Mouse (Mus musculus) E14TG2a.4 (cell line): Measurements from ENCODE around the gene Dynlt1c.
"Not testable (repeated sequence)": the region's sequence is repeated elsewhere in the genome, so short reads cannot be mapped to it uniquely, and the experiment has no call there.

Experiments used
- CTCF ChIP-seq: conservative IDR thresholded peaks from 2 replicates; pipeline ENCODE4 v1.5.1; 2014; ENCODE audit warnings: low read length
- NANOG ChIP-seq: IDR thresholded peaks from 2 replicates; pipeline ENCODE4 v1.6.1; 2014; ENCODE audit warnings: borderline replicate concordance, low read length, mixed read lengths
- POU5F1 ChIP-seq: IDR thresholded peaks from 2 replicates; pipeline ENCODE4 v1.6.1; 2014; ENCODE audit warnings: low read length, borderline replicate concordance

DNA sequence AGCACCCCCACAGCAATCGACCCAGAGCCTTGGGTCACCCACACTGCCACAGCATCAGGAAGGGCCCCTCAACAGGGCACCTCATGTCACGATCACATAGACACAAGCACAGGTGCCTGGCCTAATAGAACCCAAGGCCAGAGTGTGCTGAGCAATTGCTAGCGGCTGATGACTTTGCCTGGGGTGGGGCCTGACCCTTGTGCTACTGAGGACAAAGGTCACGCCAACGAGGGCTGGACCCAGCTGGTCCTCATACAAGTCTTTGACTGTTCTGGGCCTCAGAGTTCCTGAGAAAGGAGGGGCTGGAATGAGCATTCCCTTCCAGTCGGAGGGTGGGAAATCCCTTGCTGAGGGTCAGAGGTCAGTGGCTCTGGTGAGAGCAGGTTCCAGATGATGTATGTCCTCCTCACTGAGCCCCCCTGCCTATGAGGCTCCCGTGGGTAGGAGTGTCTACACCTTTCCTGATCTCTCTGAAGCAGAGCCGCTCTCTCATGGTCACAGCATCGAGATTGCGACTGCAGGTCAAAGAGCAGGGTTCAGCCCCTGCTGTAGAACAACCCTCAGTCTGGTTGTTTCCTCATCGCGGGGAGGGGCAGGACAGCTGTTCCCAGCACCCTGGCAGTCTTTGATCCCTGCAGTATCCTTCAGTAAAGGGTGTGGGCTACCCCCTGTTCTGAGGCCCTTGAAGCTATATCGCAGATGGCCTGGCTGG lies 16.4 kb downstream of the Dynlt1c start:
- not testable (repeated sequence) for TF ChIP-seq CTCF, POU5F1, NANOG
